Mouse (Mus musculus): ENCODE data around the gene Saxo2.

Saxo2 gene

GRCm38 (mm10) chr7:82648353-82649080 is at the start of gene Saxo2, which contains the start of gene Efl1:
Saxo2 (minus strand) TSS chr7:82648528.
Efl1 (plus strand) TSS chr7:82648614.
- peak; percentile 94 for DNase-seq (ENCODE audit: extremely low read depth, insufficient read length, low spot score)

GRCm38 (mm10) chr7:82697668-82698067 is 49.3 kb upstream of the Saxo2 start:
- DNase-seq (ENCODE audit: extremely low read depth, insufficient read length, low spot score) = no peak

- no peak for DNase-seq (ENCODE audit: extremely low read depth, insufficient read length, low spot score)
Measured at GRCm38 (mm10) chr7:82691021-82691738, 42.9 kb upstream of the Saxo2 start.

- DNase-seq (ENCODE audit: extremely low read depth, insufficient read length, low spot score) = peak; percentile 16
Measured at GRCm38 (mm10) chr7:82688736-82689135, 40.4 kb upstream of the Saxo2 start.

- no peak for DNase-seq (ENCODE audit: extremely low read depth, insufficient read length, low spot score)
Measured at GRCm38 (mm10) chr7:82679901-82680300, 31.6 kb upstream of the Saxo2 start.

- no peak for DNase-seq (ENCODE audit: extremely low read depth, insufficient read length, low spot score)
Measured at GRCm38 (mm10) chr7:82676834-82677233, 28.5 kb upstream of the Saxo2 start.

- DNase-seq (ENCODE audit: extremely low read depth, insufficient read length, low spot score) = no peak
Measured at GRCm38 (mm10) chr7:82676001-82676400, 27.7 kb upstream of the Saxo2 start.

- DNase-seq (ENCODE audit: extremely low read depth, insufficient read length, low spot score) = peak; percentile 51
Measured at GRCm38 (mm10) chr7:82664604-82665003, 16.3 kb upstream of the Saxo2 start.

GRCm38 (mm10) chr7:82649081-82649445 is 735 bp upstream of the Saxo2 start:
- DNase-seq (ENCODE audit: extremely low read depth, insufficient read length, low spot score) = peak; percentile 44

- no peak for DNase-seq (ENCODE audit: extremely low read depth, insufficient read length, low spot score)
Measured at GRCm38 (mm10) chr7:82647909-82648308, 419 bp downstream of the Saxo2 start.

GRCm38 (mm10) chr7:82647183-82647582 is 1.1 kb downstream of the Saxo2 start:
- no peak for DNase-seq (ENCODE audit: extremely low read depth, insufficient read length, low spot score)

GRCm38 (mm10) chr7:82625342-82625741 is 23.0 kb downstream of the Saxo2 start:
- peak; percentile 9 for DNase-seq (ENCODE audit: extremely low read depth, insufficient read length, low spot score)

GRCm38 (mm10) chr7:82609629-82610028 is 38.7 kb downstream of the Saxo2 start:
- DNase-seq (ENCODE audit: extremely low read depth, insufficient read length, low spot score) = no peak

- DNase-seq (ENCODE audit: extremely low read depth, insufficient read length, low spot score) = no peak
Measured at GRCm38 (mm10) chr7:82605425-82605824, 42.9 kb downstream of the Saxo2 start.

GRCm38 (mm10) chr7:82602008-82602407 is 46.3 kb downstream of the Saxo2 start:
- no peak for DNase-seq (ENCODE audit: extremely low read depth, insufficient read length, low spot score)

- DNase-seq (ENCODE audit: extremely low read depth, insufficient read length, low spot score) = no peak
Measured at GRCm38 (mm10) chr7:82590931-82591330, 57.4 kb downstream of the Saxo2 start.
